Mouse (Mus musculus): ENCODE measurements around the gene Lipi. TPM values are rescaled to one million over a fixed set of nuclear protein-coding genes. Genes with fewer than 3 reads are reported as not detected.

Lipi gene
- polyA plus RNA-seq, 1 experiment from 2014 or later = not detected

DNA sequence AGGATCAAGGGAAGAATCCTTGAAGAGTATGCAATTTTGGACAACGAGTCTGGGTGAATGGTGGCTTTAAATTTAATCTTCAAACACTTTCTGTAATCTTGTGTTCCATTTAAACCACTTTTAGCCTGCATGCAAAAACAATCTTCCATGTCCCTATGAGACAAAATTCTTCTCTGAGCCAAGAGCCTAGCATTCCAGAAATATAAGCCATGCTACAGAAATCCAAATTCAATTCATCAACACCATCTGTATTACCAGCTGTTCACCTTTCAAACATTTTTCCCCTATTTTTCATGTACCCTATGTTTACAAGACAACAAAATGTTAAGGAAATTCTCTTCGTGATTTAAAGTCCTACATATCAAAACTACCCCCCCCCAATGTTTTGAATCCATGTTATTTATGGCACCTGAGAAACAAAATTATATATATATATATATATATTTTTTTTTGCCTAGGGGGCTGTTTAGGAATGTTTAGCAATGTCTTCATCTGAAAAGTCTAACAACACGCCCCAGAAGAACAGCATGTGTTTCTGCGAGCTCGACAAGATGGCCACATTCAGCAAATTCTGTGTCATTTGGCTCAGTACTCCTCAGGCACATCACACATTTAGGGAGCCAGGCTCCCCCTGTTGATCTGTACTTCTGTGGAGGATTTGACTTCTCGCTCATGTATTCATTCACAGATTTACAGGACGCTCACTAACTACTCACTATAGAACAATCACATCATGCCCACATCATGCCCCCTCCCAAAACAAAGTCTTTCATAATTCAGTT lies 47.9 kb downstream of the Lipi start:
- Histone ChIP-seq H3K27ac (no peak overlapping the region), H3K9me3 (no peaks in the 10 kb centered on the region), H3K9ac (no peak overlapping the region), H3K4me1 (no peaks in the 10 kb centered on the region), H3K4me3 (no peak overlapping the region), H3K36me3 (no peaks in the 10 kb centered on the region), H3K4me2 (no peak overlapping the region), H3K27me3 (no peaks in the 10 kb centered on the region)
- 79% methylated on average over 7 of the region's 7 CpGs for WGBS
- no peak for ATAC-seq (ENCODE audit: borderline replicate concordance, extremely low read depth, low FRiP score, low TSS enrichment)

GRCm38 (mm10) chr16:75531705-75532104 lies 54.2 kb downstream of the Lipi start:
- H3K4me2 ChIP-seq = no peak overlapping the region
- no peak for ATAC-seq (ENCODE audit: borderline replicate concordance, extremely low read depth, low FRiP score, low TSS enrichment)
- no peak overlapping the region for H3K9ac ChIP-seq
- H3K9me3 ChIP-seq = no peaks in the 10 kb centered on the region
- no peaks in the 10 kb centered on the region for H3K4me1 ChIP-seq
- no peak overlapping the region for H3K27ac ChIP-seq
- H3K4me3 ChIP-seq = no peak overlapping the region
- no peaks in the 10 kb centered on the region for H3K36me3 ChIP-seq
- WGBS = 10% methylated on average over 1 of the region's 1 CpGs
- H3K27me3 ChIP-seq = no peaks in the 10 kb centered on the region

DNA sequence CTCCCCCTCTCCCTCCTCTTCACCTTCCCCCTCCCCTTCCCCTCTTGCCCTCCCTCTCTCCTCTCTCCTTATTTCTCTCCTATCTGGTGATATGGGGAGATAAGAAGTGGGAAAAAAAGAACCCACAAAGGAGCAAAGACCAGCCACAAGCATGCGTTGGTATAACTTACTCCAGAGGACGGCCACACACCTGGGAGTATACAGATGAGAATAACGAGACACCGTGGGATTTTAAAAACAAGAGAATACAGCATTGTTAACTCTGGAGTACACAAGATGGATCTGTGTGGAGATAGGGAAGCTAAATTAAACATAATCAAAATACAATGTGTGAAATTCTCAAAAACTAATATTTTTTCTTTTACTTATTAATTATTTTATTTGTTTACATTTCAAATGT lies 89.3 kb downstream of the Lipi start:
- no peaks in the 10 kb centered on the region for H3K4me1 ChIP-seq
- H3K4me2 ChIP-seq = no peak overlapping the region
- H3K27ac ChIP-seq = no peak overlapping the region
- H3K9me3 ChIP-seq = no peaks in the 10 kb centered on the region
- H3K27me3 ChIP-seq = no peaks in the 10 kb centered on the region
- ATAC-seq (ENCODE audit: borderline replicate concordance, extremely low read depth, low FRiP score, low TSS enrichment) = no peak
- 79% methylated on average over 4 of the region's 4 CpGs for WGBS
- no peaks in the 10 kb centered on the region for H3K36me3 ChIP-seq
- H3K9ac ChIP-seq = no peak overlapping the region
- H3K4me3 ChIP-seq = no peak overlapping the region

Other genes starting within 250 kb of the Lipi start
- 0.30 and 0.55 TPM in 2 replicates for gene Rbm11, start 6.8 kb upstream of the Lipi start, polyA plus RNA-seq (2015; fragmentation: Nextera tagmentation; extraction: Ambion mirVana)
- gene Hspa13, start 181.0 kb upstream of the Lipi start, polyA plus RNA-seq (2015; fragmentation: Nextera tagmentation; extraction: Ambion mirVana) = 33.2 and 33.5 TPM in 2 replicates

Measured in lung, embryonic 15.5 days (tissue).